Mouse (Mus musculus) megakaryocyte-erythroid progenitor cell, adult 5-6 weeks (primary cell): ENCODE measurements around the gene Prkar2b. TPM values are rescaled to one million over a fixed set of nuclear protein-coding genes. Genes with fewer than 3 reads are reported as not detected.

ENCODE experiments used
- ATAC-seq: replicated peaks from 2 replicates; pipeline ENCODE4 v1.8.0; 2016; ENCODE audit warnings: mild to moderate bottlenecking, inconsistent platforms; ENCODE audit not compliant: severe bottlenecking, poor library complexity, low FRiP score, low TSS enrichment
- total RNA-seq, 2 experiments: library from RNA; stranded (forward) in 1 of 2; stranded (reverse) in 1 of 2; fragments of 200-1000, 215-1000 nt in 1 of 2; fragments of >200 nt in 1 of 2; fragmentation: Nextera tagmentation in 1 of 2; gene quantifications; 2 replicates each; pipeline ENCODE4 v1.2.3; 2014 to 2017

Prkar2b gene
- 106 and 110 TPM in 2 replicates for total RNA-seq (2014; fragmentation: Nextera tagmentation)
- total RNA-seq (2017) = 158 and 172 TPM in 2 replicates

DNA sequence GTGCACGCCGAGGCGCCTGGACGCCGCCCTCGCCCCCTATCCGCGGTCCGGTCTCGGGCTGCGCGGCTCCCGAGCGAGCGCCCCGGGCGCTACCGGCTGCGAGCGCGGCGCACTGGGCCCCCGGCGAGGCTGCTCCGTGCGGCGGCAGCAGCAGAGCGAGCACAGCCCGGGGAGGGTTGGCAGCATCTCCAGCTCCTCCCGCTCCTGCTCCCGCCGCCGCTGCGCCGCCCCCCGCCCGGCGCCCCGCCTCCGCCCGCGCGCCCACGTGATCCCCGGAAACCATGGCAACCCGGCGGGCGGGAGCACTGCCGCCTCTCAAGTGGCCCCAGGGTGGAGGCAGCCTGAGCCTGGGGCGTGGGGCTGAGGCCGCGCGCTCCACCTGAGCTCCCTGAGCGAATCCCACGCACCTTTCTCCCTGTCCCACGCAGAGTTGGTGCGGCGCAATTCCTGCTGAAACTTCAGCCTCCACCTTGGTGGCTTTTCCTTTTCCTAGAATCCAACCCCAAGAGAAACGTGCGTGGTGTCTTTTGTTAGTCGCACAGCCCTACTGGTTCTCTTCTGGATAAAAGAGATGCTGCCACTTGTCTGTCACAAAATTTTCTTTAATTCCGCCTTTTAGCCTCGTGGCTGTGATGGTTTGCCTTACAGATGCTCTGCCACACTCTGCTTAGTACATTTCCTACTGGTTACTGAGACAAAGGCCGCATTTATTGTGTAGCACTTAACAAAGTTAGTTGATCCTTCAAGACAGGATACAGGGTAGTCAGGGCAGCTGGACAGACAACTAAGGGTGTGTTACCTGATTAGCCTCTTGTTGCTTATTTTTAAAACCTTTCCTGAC is at the start of gene Prkar2b:
Gene Prkar2b (minus strand): TSS at position 207 of the 841 bp plus-strand sequence.
- ATAC-seq = peak; percentile 84

DNA sequence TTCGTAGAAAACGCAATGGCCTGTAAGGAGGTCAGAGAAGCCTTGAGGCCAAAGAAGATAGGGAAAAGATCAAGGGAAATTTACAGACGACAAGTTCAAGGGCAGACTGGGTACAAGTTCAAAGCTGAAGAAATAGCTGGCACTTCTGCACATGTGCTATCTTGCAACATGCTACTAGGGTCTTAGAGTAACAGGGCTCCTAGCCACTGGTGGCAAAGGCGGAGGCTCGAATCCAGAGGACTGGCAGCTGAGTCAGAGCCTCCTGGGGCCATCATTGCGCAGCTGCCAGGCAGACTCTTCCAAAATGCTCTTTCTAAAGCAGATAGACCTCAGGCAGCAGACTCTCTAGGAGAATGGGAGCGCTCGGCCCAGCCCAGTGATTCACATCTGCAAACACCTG is 48.1 kb upstream of the Prkar2b start:
- no peak for ATAC-seq

DNA sequence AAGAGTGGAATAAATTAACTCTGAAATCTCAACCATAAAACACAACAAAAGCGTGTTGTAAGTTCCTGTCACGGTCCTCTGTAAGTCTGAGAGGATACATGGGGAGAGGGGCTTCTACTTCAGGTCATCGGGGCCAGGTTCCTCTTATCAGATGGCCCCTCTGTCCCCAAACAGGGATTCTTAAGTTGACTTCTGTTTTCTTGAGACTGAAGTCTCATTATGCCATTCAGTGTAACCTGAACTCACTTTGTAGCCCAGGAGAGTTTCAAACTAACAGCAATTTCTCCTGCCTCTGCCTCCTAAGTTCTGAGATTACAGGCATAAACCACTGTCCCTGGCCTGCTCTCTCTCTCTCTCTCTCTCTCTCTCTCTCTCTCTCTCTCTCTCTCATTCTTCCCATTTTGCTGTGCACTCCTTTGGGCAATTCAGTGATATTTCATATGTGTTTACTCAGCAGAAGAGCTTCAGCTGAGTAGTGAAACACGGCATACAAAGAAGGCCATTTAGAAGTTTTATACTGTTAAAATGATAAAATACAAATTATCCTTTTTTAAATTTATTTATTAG is 43.9 kb upstream of the Prkar2b start:
- no peak for ATAC-seq

DNA sequence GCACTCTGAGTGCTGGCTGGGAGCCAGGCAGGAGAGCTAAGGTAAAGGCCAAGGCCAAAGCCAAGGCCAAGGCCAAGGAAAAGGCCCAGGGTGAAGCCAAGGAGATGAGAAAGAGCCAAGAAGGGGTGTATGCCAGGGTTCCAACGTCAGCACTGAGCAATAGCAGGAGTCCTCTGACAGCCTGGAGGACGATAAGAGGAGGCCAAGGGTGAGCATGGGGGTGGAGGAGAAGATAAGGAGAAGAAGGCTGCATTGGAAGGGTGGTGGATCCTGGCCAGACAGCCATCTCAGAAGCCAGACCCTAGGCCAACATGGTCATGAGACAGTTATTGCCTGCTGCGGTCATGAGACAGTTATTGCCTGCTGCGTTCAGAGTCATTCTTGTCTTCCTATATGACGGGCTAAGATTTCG is 43.4 kb upstream of the Prkar2b start:
- ATAC-seq = peak; percentile 98

DNA sequence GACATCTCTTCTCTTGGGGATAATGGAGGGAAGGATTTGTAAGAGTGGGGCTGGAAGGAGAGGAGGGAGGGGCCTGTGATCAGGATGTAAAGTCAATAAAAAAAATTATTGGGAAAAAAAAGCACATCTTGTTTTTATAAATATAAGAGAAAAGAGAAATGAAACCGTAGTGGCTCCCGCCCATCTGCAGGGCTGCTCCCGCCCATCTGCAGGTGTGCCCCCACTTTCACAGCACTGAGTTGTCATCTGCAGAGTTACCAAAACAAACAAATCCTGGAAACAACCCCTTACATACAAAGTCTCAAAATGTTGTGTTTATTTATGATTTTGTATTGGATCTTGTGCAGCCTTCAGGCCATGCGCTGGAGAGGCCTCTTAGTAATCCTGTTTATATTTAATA is 40.2 kb upstream of the Prkar2b start:
- no peak for ATAC-seq

DNA sequence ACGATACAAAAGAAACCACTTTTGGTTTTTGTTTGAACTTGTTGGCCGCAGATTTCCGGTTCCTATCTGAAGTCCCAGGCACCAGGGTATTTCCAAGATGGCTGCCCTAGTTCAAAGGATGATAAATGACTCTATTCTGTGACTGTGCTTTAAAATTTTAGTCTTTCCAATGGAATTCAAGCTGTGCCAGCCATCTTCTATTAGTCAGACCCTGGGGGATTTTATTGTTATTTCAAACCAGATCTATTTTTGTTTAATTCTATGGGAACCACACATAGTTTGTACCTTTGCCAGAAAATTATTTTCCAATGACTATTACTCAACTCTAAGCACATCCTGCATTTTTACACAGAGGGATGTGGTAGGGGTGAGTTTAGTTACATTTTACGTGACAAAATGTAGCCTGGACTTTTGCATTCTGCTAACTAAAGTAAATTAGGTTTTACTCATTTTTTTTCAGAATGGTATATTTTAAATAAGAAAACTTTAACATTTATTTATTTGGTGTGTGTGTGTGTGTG is 38.6 kb upstream of the Prkar2b start:
- ATAC-seq = no peak

DNA sequence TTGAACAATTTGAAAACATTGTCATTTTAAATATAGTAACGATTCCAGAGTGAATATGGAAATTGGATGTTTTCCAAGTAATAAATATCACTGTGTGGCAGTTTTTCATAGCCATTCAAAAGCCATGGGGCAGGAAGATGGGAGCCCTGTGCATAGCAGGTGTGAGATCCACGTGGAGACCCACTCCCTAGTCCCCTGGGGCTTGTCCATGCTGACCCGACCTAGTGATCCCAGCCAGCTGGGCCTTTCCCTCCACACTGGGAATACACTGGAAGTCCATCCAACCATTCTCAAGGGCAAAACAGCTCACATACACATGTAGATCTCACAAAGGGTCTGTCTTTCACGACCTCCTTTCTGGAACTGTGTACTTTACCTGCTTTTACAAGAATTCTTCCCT is 37.5 kb upstream of the Prkar2b start:
- no peak for ATAC-seq

DNA sequence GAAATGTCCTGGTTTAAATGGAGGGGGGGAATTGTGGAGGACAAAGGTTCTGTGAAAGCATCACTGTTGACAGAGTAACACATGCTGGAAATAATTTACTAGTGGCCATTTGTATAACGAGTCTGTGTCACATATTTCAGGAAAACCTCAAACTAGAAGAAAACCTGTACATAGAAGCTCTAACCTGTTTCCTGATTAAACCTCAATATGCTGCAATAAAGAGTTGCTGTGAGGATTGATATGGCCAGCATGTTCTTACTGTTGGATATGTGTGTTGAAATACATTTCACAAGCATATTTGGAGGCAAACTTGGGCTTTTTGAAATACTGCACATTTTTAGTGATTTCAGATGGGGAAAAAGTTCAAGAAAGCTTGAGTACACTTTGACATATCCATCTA is 36.0 kb upstream of the Prkar2b start:
- no peak for ATAC-seq

DNA sequence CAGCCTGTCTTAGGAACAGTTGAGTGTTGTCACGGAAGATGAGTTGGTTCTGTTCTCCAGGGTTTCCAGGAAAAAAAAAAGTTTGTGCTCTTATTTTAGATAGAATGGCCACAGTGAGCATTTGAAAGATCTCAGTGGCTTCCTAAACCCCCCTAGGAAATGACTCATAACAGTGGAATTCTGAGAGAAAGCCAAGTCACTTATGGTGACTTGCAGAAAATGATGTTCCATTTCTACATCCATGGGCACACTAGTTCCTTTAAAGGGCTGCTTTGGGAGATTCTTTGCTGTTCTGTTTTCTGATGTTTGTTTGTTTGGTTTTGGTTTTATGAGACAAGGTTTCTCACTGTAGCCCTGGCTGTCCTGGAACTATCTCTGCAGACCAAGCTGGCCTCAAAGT is 34.1 kb upstream of the Prkar2b start:
- ATAC-seq = no peak

DNA sequence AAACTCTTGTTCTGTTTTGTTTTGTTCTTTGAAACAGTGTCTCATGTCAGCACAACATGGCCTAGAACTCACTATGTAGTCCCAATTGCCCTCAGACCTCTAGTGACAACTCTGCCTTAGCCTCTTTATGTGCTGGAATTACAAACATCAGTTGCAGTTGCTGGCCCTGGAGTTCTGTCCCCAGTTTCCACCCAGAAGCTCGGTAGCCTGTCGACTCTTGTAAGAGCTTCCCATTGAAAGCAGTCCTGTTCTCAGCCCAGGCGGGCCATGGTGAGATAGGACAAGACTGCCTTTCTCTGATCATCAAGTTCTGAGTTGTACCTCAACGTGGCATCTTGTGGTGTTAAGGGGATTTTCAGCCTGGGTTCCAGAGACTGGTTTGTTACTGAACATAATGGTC is 31.4 kb upstream of the Prkar2b start:
- ATAC-seq = no peak

DNA sequence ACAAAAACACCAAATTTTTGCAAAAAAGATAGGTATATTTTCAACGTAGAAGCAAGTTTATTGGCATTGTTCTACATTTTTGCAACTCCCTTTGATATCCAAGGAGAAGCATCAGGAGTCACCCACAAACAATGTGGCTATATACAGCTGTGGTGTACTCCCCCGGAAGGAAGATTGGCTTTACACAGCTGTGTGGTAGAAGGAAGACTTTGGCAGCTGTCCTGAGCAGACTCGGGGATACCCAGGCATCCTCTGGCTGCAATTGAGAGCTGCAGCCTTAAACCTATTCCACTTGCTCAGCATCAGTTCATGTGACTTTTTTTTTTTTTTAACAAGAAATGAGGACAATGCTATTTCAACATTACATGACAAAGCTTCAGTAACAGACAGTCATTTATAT is 27.5 kb upstream of the Prkar2b start:
- ATAC-seq = no peak

DNA sequence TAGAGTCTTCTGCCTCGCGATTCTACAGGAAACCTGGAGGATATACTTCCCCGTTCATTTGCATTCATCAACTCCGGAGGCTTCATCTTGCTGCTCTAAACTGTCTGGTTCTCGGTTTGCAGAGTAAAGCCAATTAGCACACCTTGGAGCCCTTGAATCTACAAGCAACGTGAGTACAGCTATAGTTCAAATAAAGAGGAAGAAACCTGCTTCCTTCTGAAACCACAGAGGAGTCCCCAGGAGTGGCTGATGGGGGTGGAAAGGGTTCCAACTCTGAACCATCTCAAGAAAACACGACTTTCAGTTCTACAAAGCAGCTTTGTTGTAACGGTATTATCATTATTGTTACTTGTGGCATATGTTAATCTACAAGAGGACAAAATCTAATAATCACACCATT is 26.2 kb upstream of the Prkar2b start:
- ATAC-seq = peak; percentile 14; the same call in 1 of the 2 replicates

DNA sequence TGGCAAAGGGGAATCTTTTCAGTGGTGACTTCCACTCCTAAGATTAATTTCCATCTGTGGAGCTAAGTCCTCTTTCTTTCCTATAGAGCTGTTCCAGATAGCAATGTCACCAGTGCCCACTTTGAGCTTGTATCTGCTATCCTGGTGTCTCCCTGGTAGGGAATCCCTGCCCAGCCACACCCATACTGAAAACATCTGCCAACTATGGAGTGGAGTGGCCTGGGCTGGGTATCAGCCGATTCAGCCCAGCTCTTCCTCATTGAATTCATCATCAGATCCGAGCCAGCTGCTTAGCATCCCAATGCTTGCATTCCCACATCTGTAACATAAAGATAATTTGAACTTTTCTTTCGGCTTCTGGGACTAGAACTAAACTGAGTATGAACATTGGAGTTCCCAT is 25.8 kb upstream of the Prkar2b start:
- ATAC-seq = peak; percentile 82

DNA sequence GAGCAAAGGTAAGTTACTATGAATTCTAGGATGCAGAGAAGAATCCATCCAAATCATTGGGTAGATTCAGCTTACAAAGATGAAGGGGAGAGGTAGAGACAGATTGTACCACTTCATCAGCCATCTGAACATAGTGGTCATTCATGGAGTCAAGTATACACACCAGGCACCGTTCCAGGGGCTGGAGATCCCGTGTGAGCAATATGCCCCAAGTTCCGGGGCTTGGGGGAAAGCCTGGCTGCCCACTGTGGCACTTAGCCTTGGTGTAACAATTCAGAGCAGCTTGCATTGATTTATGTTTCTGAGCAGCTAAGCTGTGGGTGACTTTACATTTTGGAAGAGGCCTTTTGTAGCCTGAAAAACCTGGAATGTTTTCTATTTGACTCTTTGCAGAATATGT is 24.8 kb upstream of the Prkar2b start:
- ATAC-seq = no peak

DNA sequence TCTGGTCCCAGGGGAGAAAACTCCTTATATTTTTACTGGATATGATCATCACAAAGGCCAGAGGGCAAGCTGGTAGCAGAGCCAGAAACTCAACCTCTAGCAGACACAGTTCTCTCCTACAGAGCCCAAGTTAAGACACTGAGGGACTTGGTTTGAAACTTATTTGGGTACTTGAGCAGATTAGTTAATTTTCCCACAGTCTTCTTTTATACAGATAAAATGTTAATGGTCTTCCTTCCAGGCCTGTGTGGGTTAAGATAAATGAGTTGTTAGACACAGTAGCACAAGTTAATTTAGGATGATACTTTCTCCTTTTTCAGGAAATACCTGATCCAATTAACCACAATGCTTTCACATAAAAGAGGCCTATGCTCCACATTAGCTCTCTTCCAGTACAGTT is 24.1 kb upstream of the Prkar2b start:
- ATAC-seq = peak; percentile 24; the same call in 1 of the 2 replicates

DNA sequence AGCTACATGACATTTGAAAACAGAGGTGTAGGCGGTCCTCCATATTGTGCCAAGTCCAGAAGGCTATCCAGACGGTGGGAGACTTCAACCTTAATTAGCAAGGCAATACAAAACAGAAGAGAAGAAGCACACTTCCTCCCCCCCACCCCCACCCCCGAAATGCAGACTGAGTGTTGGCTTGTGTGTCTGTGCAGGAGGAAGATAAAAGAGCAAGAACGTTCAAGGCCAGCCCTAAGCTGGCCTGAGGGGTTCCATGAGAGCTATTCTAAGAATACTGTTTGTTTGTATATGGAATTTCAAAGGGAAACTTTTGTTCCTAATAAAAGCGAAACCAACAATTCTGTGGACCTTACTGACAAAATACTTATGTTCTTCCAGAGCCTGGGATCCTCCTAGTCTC is 23.5 kb upstream of the Prkar2b start:
- ATAC-seq = 0 out of 2 replicates have a peak, but pooled peaks have one; percentile 23

DNA sequence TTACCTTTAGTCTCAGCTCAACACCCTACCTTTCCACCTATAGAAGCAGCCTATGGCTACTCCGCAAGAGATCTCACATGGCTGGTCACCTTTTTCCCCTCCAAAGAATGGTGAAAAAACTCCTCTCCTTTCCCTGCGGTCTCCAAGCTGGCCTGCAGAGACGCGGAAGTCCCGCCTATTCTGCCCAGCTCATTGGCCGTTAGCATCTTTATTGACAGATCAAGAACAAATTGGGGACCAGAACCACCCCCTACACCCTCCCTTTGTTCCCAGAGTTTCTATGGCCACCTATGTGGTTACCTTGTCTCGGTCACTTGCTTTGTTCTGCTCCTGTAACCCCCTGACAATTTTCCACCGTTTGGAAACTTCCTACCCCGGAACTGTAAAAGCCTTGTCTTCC is 19.6 kb upstream of the Prkar2b start:
- ATAC-seq = no peak

DNA sequence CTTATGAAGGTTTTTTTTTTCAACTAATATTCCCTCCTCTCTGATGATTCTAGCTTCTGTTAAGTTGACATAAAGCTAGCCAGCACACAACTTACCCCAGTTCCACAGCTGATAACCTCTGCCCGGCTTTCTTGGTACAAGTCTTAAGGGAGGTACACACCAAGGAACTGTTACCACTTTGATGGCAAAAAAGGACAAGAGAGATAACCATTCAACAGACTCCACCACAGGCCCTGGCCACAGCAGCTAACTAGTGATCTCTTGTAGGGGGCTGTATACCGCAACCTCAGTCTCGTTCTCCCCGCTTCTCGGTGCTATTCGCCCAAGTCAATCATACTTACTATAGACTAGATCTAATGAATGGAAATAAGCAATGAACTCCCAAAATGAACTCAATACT is 16.3 kb upstream of the Prkar2b start:
- peak; percentile 83 for ATAC-seq

DNA sequence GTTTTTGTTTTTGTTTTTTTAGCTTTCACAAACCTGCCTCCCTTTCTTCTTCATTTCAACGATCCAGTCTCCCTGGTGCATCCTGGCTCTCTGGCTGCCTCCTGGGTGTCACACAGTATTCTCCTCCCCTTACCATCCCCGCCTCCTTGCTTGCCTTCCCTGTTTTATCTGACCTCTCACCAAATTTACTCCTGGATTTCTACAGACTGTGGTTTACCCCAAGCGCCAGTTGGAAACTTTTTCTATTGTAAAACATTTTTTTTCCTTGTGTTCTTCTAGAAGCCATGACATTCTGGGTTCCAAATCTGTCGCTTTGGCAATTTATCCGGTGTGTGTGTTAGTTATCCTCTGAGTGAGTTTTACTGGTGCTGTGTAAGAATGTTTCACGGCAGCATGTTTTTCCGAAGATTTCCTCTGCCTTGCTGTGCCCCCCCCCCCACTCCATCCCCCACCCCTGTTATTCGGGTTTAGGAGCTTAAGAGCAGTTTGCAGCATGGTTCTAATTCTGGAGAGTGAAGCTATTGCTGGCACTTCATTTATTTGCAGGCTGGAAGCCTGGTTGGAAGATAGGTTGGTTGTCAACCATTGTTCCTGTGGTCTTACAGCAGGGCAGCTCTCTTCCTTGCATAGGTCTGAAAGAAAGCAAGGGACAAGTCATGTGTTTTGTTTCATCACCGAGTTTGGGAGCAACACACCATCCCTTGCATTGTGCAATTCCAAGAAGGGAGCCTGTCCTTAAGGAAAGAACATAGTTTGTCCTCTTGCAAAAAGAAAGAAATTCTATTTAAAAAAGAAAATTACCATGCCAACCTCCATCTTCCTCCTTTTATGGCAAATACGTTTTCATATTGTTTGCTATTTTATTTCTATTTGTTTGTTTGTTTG is 15.0 kb upstream of the Prkar2b start:
- ATAC-seq = no peak

DNA sequence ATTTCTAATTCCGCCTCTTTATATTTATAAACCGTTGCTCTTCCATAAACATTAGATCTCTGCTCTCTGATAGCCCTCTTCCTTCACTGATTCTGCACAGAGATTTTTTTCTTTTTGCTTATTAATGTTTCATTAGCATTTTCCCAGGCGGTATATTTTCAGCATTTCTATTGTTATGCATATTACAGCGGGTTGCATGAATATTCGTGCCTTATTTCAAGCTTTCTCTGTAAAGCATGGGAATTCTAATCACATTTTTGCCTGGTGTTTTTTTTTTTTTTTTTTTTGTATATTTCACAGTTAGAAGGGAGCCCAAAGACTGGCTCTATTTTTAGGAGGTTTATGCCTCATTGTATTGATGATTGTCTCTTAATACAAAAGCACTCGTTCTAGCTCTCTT is 13.2 kb upstream of the Prkar2b start:
- no peak for ATAC-seq
